Mouse (Mus musculus) testis, adult 2 months (tissue): ENCODE measurements around the gene Myo1b.

ENCODE experiments used
- CTCF ChIP-seq: fragments of 200-500 bp; IDR thresholded peaks from 2 replicates; pipeline ENCODE4 v1.5.1; 2012; ENCODE audit warnings: low read depth, mild to moderate bottlenecking, inconsistent platforms, low read length, moderate library complexity; ENCODE audit not compliant: control insufficient read depth, insufficient read depth, insufficient replicate concordance
- POLR2A ChIP-seq: fragments of 200-500 bp; IDR thresholded peaks from 2 replicates; pipeline ENCODE4 v1.6.1; 2012; ENCODE audit warnings: low read depth, mild to moderate bottlenecking, inconsistent platforms, low read length, moderate library complexity; ENCODE audit not compliant: control insufficient read depth

- no peak for TF ChIP-seq POLR2A
- no peak for TF ChIP-seq CTCF
These were observed 107.0 kb downstream of the Myo1b start for GRCm38 (mm10) chr1:51808847-51809246.
